Mouse (Mus musculus): ENCODE measurements around the gene Dclk1.

The Dclk1 gene

GRCm38 (mm10) chr3:55539811-55540293, 297.7 kb downstream of the Dclk1 start:
- DNase-seq (ENCODE audit: low spot score in 2 of 2) = no peak

- no peak for DNase-seq (ENCODE audit: low spot score in 2 of 2)
These were observed 298.4 kb downstream of the Dclk1 start for GRCm38 (mm10) chr3:55540406-55541140.

GRCm38 (mm10) chr3:55541799-55542198, 299.6 kb downstream of the Dclk1 start:
- no peak for DNase-seq (ENCODE audit: low spot score in 2 of 2)

GRCm38 (mm10) chr3:55542310-55542709, 300.1 kb downstream of the Dclk1 start:
- DNase-seq (ENCODE audit: low spot score in 2 of 2) = peak in 1 of 2 experiments; percentile 36

- DNase-seq (ENCODE audit: low spot score in 2 of 2) = no peak
These were observed 300.8 kb downstream of the Dclk1 start for GRCm38 (mm10) chr3:55542947-55543346.

- DNase-seq (ENCODE audit: low spot score in 2 of 2) = no peak
These were observed 301.9 kb downstream of the Dclk1 start for GRCm38 (mm10) chr3:55543929-55544684.

GRCm38 (mm10) chr3:55545296-55545695, 303.1 kb downstream of the Dclk1 start:
- no peak for DNase-seq (ENCODE audit: low spot score in 2 of 2)

- no peak for DNase-seq (ENCODE audit: low spot score in 2 of 2)
These were observed 303.8 kb downstream of the Dclk1 start for GRCm38 (mm10) chr3:55545916-55546315.

- no peak for DNase-seq (ENCODE audit: low spot score in 2 of 2)
These were observed 304.9 kb downstream of the Dclk1 start for GRCm38 (mm10) chr3:55547106-55547505.

- no peak for DNase-seq (ENCODE audit: low spot score in 2 of 2)
These were observed 307.2 kb downstream of the Dclk1 start for GRCm38 (mm10) chr3:55549376-55549775.

GRCm38 (mm10) chr3:55550962-55551361, 308.8 kb downstream of the Dclk1 start:
- no peak for DNase-seq (ENCODE audit: low spot score in 2 of 2)

- DNase-seq (ENCODE audit: low spot score in 2 of 2) = no peak
These were observed 309.7 kb downstream of the Dclk1 start for GRCm38 (mm10) chr3:55551912-55552311.

GRCm38 (mm10) chr3:55553031-55553430, 310.9 kb downstream of the Dclk1 start:
- DNase-seq (ENCODE audit: low spot score in 2 of 2) = no peak

- DNase-seq (ENCODE audit: low spot score in 2 of 2) = no peak
These were observed 313.7 kb downstream of the Dclk1 start for GRCm38 (mm10) chr3:55555848-55556247.

- DNase-seq (ENCODE audit: low spot score in 2 of 2) = no peak
These were observed 316.4 kb downstream of the Dclk1 start for GRCm38 (mm10) chr3:55558570-55558969.

- DNase-seq (ENCODE audit: low spot score in 2 of 2) = no peak
These were observed 325.3 kb downstream of the Dclk1 start for GRCm38 (mm10) chr3:55567476-55567875.

GRCm38 (mm10) chr3:55569539-55569938, 327.4 kb downstream of the Dclk1 start:
- no peak for DNase-seq (ENCODE audit: low spot score in 2 of 2)

- DNase-seq (ENCODE audit: low spot score in 2 of 2) = no peak
These were observed 328.9 kb downstream of the Dclk1 start for GRCm38 (mm10) chr3:55571034-55571433.

GRCm38 (mm10) chr3:55571552-55572296, 329.6 kb downstream of the Dclk1 start:
- no peak for DNase-seq (ENCODE audit: low spot score in 2 of 2)

GRCm38 (mm10) chr3:55572297-55572681, 330.1 kb downstream of the Dclk1 start:
- no peak for DNase-seq (ENCODE audit: low spot score in 2 of 2)

- DNase-seq (ENCODE audit: low spot score in 2 of 2) = no peak
These were observed 331.8 kb downstream of the Dclk1 start for GRCm38 (mm10) chr3:55574003-55574402.

GRCm38 (mm10) chr3:55587434-55587971, 345.3 kb downstream of the Dclk1 start:
- no peak for DNase-seq (ENCODE audit: low spot score in 2 of 2)

Measured in urinary bladder, postnatal 4 days (tissue).